Mouse (Mus musculus) G1E (cell line): ENCODE results near the gene Ssbp4. TPM values are rescaled to one million over a fixed set of nuclear protein-coding genes. Genes with fewer than 3 reads are reported as not detected.

Experiments
- ATAC-seq: 2 replicates; pipeline ENCODE4 v1.8.0; 2016; ENCODE audit warnings: mild to moderate bottlenecking; ENCODE audit not compliant: insufficient number of reproducible peaks, poor library complexity, low FRiP score, severe bottlenecking; ENCODE audit errors: extremely low read depth
- DNase-seq: peaks from one replicate; pipeline ENCODE4 v3.0.0; 2012; ENCODE audit warnings: low spot score
- H3K27me3 ChIP-seq: 2 replicates; pipeline ENCODE4 v1.6.1; 2012; ENCODE audit warnings: mild to moderate bottlenecking, low read length, inconsistent platforms; ENCODE audit not compliant: insufficient read depth
- H3K36me3 ChIP-seq: replicated peaks from 2 replicates; pipeline ENCODE3; 2012; ENCODE audit warnings: mild to moderate bottlenecking, inconsistent platforms
- H3K4me1 ChIP-seq: 2 replicates; pipeline ENCODE4 v1.6.1; 2012; ENCODE audit warnings: low read depth, low read length, inconsistent platforms, mixed read lengths; ENCODE audit not compliant: insufficient read depth
- H3K4me3 ChIP-seq: 2 replicates; pipeline ENCODE4 v1.5.1; 2012; ENCODE audit warnings: low read depth, mild to moderate bottlenecking, inconsistent platforms, low read length, moderate library complexity, mixed read lengths
- H3K9me3 ChIP-seq: replicated peaks from 2 replicates; pipeline ENCODE4 v1.6.1; 2012; ENCODE audit warnings: inconsistent platforms
- CTCF ChIP-seq: IDR thresholded peaks from 2 replicates; pipeline ENCODE4 v1.5.1; 2012; ENCODE audit warnings: low read depth, low read length, inconsistent platforms, mixed read lengths
- GATA1 ChIP-seq: IDR thresholded peaks from 2 replicates; pipeline ENCODE4 v1.6.1; 2012; ENCODE audit warnings: borderline replicate concordance, low read length, inconsistent platforms, mixed read lengths
- GATA2 ChIP-seq: IDR thresholded peaks from 2 replicates; pipeline ENCODE4 v1.6.1; 2012; ENCODE audit warnings: low read depth, low read length, inconsistent platforms, borderline replicate concordance
- POLR2AphosphoS5 ChIP-seq: IDR thresholded peaks from 2 replicates; pipeline ENCODE4 v1.6.1; 2012; ENCODE audit warnings: low read depth, low read length, inconsistent platforms; ENCODE audit not compliant: insufficient replicate concordance
- TAL1 ChIP-seq: conservative IDR thresholded peaks from 2 replicates; pipeline ENCODE4 v1.6.1; 2012; ENCODE audit warnings: low read depth, low read length, inconsistent platforms, mixed read lengths
- polyA plus RNA-seq: library from polyadenylated mRNA; stranded (reverse); fragments of >175 nt; gene quantifications from 2 replicates; pipeline ENCODE4 v1.2.3, GENCODE M21; 2012
- total RNA-seq, 2 experiments: library from RNA; stranded (forward) in 1 of 2; stranded (reverse) in 1 of 2; fragments of 200-1000 nt in 1 of 2; fragments of >200 nt in 1 of 2; fragmentation: Nextera tagmentation in 1 of 2; gene quantifications; 2 replicates each; pipeline ENCODE4 v1.2.3; 2014 to 2017

Ssbp4 gene
- total and polyA plus RNA-seq, 3 experiments = 21.7 to 606 (median 51.7) TPM

DNA sequence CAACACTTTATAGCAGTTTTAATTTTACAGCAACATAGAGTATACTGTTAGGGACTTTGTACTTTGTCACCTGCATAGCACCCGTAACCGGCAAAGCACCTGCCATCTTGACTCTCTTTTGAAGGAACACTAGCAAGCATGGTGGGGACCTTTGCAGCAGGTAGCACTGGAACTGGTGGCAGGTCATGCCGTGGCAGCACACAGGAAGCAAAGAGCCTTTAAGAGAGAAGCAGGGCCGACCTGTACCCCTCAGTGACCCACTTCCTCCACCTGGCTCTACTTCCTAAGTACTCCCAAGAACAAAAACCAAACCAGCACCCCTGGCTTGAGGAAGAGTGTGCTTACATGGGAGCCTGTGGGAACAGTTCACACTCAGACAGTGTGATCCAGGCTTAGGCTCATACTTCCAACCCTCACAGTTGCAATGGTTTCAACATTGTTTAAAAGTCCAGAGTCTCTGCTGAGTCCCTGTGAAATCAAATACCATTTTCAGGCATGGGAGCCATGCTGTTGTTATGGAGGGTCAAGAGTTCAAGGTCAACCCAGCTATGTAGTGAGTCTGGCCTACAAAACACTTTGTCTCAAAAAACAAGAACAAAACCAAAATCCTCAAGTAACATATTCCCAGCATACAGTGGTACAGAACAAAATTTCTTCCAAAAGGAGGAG lies 53.5 kb downstream of the Ssbp4 start:
- TF ChIP-seq TAL1 (no peak), GATA2 (no peak), POLR2AphosphoS5 (no peak), GATA1 (no peak), CTCF (no peak)
- no peak for DNase-seq
- Histone ChIP-seq H3K4me3 (no peak overlapping the region), H3K27me3 (no peaks in the 10 kb centered on the region), H3K9me3 (no peaks in the 10 kb centered on the region), H3K4me1 (peaks cover 51% of the 10 kb centered on the region), H3K36me3 (peaks cover 90% of the 10 kb centered on the region)
- ATAC-seq = no peak

DNA sequence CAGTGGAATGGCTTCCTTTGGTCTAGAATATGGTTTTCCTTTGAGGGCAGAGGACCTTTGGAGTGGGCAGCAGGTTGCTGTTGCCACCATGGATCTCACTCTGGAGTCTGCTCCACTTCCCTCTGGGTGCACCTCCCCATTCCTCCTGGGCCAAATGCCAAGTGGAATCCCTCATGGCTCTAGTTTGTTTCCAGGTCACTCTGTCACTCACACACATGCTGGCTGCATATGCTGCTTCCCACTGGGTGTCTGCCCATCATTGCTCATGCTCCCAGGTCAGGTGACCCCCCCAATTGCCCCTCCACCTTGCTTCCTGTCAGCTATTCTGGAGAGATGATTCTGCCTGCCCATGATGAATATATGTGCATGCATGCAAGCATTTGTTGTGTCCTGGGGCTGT lies 54.9 kb downstream of the Ssbp4 start:
- no peak for DNase-seq
- no peak for TF ChIP-seq TAL1
- TF ChIP-seq POLR2AphosphoS5 = no peak
- no peak for TF ChIP-seq CTCF
- no peak for TF ChIP-seq GATA1
- TF ChIP-seq GATA2 = no peak
- Histone ChIP-seq H3K4me1 (peaks cover 46% of the 10 kb centered on the region), H3K27me3 (no peaks in the 10 kb centered on the region), H3K4me3 (no peak overlapping the region), H3K9me3 (no peaks in the 10 kb centered on the region), H3K36me3 (peaks cover 84% of the 10 kb centered on the region)
- no peak for ATAC-seq

DNA sequence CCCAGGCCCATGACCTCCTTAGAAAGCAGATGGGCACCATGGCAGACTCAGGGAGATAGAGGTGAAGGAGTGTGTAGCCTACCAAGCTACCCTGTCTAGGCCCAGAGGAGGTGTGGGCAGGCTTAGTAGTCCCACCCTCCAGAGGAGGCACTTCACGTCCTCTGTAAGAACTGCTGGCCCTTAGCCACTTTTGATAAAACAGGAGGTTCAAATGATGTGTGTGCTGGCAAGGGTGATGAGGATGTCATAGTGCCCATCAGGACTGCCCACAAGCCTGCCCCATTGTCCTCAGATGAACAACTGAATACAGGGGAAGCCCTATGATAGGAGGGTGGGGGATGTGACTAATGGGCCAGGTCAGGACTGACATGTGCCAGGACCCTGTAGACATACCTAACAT lies 55.8 kb downstream of the Ssbp4 start:
- peaks cover 84% of the 10 kb centered on the region for H3K36me3 ChIP-seq

DNA sequence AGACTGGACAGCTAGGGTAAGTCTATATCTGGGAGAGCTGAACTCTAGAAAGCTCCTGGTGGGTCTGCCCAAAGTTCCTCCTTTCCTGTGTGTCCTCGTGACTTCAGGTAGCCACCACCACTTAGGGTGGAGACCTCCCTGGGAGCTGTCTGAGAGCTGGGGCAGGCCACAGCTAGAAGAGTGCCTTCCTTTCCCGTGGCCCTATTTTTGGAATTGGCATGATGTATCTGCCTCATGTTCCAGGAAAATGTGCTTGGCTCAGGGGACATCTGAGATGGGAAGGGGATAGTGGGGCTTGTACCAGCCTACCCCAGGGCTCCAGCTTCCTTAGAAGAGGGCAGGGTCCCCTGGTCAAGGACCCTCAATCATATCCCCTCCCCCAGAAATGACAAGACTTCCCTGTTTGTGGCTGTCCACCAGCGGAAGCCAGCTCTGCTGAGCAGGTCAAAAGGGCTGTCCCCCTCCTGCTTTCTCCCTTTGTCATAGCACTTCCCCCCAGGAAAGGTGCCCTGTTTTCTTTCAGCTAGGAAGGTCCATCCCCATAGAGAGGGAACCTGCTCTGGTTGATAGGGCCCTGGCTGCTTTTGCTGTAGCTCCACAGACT lies 57.0 kb downstream of the Ssbp4 start:
- Histone ChIP-seq H3K27me3 (no peaks in the 10 kb centered on the region), H3K4me1 (peaks cover 48% of the 10 kb centered on the region), H3K4me3 (no peak overlapping the region), H3K9me3 (no peaks in the 10 kb centered on the region), H3K36me3 (peaks cover 81% of the 10 kb centered on the region)
- TF ChIP-seq CTCF (no peak), GATA2 (no peak), GATA1 (no peak), TAL1 (no peak), POLR2AphosphoS5 (no peak)
- ATAC-seq (no peak), DNase-seq (no peak)

More for the DNA sequence above, 55.8 kb downstream of the Ssbp4 start:
- H3K9me3 ChIP-seq = no peaks in the 10 kb centered on the region
- H3K4me3 ChIP-seq = no peak overlapping the region
- TF ChIP-seq TAL1 (no peak), GATA2 (no peak), POLR2AphosphoS5 (no peak), GATA1 (no peak), CTCF (no peak)
- DNase-seq (no peak), ATAC-seq (no peak)
- H3K4me1 ChIP-seq = peaks cover 46% of the 10 kb centered on the region
- no peaks in the 10 kb centered on the region for H3K27me3 ChIP-seq

DNA sequence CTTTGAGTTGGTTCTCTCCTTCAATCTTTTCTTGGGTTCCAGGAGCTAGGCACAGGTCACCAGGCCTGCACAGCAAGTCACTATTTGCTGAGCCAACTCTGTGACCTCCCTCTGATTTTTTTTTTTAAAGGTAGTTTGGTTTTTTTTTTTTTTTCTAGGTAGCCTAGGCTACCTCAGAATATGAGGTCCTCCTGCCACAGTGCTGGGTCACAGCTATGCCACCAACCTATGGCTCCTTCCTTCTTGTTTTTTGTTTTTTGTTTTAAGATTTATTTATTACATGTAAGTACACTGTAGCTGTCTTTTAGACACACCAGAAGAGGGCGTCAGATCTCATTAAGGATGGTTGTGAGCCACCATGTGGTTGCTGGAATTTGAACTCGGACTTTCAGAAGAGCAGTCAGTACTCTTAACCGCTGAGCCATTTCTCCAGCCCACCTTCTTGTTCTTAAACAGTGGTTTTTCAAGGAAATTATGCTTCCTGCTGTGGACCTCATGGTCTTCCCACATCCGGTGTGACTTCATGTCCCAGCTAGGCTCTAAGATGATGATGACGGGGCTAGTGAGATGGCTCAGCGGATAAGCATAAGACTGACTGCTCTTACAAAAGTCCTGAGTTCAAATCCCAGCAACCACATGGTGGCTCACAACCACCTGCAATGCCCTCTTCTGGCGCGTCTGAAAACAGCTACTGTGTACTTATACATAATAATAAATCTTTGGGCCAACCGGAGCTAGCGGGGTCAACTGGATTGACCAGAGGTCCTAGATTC lies 59.1 kb downstream of the Ssbp4 start:
- no peak for ATAC-seq
- no peak overlapping the region for H3K4me3 ChIP-seq
- TF ChIP-seq GATA2 = no peak
- TF ChIP-seq TAL1 = no peak
- TF ChIP-seq CTCF = no peak
- no peak for TF ChIP-seq GATA1
- TF ChIP-seq POLR2AphosphoS5 = no peak
- H3K27me3 ChIP-seq = no peaks in the 10 kb centered on the region
- peaks cover 82% of the 10 kb centered on the region for H3K36me3 ChIP-seq
- peaks cover 58% of the 10 kb centered on the region for H3K4me1 ChIP-seq
- no peaks in the 10 kb centered on the region for H3K9me3 ChIP-seq
- DNase-seq = no peak

DNA sequence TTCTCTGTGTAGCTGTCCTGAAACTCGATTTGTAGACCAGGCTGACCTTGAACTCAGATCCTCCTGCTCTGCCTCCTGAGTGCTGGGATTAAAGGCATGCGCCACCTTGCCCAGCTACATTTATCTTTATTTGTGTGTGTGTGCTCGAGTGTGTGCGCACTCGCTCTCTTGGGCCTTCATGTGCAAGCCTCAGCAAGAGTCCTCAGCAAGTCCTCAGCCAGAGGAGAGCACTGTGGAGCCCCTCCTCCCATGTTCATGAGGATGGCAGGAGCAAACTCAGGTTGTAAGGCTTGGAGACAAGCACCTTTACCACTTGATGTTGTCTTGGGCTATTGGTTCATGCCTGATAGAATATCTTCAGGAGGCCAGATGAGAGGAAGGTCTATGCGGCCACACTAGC lies 60.9 kb downstream of the Ssbp4 start:
- Histone ChIP-seq H3K36me3 (peaks cover 84% of the 10 kb centered on the region), H3K4me3 (no peak overlapping the region), H3K27me3 (no peaks in the 10 kb centered on the region), H3K9me3 (no peaks in the 10 kb centered on the region), H3K4me1 (peaks cover 63% of the 10 kb centered on the region)
- TF ChIP-seq POLR2AphosphoS5 (no peak), GATA2 (no peak), GATA1 (no peak), CTCF (no peak), TAL1 (no peak)
- no peak for ATAC-seq
- DNase-seq = no peak

Other genes starting within 250 kb of the Ssbp4 start
Only the 20 nearest of the 25 such genes appear.
- gene Klhl26, start 131.9 kb downstream of the Ssbp4 start, total RNA-seq (2014; fragmentation: Nextera tagmentation) = 23.6 and 23.8 TPM in 2 replicates
- 11.6 and 13.9 TPM in 2 replicates for gene Klhl26, start 131.9 kb downstream of the Ssbp4 start, total RNA-seq (2017)
- gene Klhl26, start 131.9 kb downstream of the Ssbp4 start, polyA plus RNA-seq = 10.8 and 12.8 TPM in 2 replicates
- gene Tmem59l, start 121.5 kb downstream of the Ssbp4 start, total RNA-seq (2014; fragmentation: Nextera tagmentation) = not detected in 2 replicates
- gene Tmem59l, start 121.5 kb downstream of the Ssbp4 start, total RNA-seq (2017) = 0.12 TPM in 1 of 2 replicates, not detected in the other
- gene Tmem59l, start 121.5 kb downstream of the Ssbp4 start, polyA plus RNA-seq = 0.03 TPM in 1 of 2 replicates, not detected in the other
- not detected in 2 replicates for gene Crlf1, start 115.7 kb downstream of the Ssbp4 start, total RNA-seq (2014; fragmentation: Nextera tagmentation)
- gene Crlf1, start 115.7 kb downstream of the Ssbp4 start, total RNA-seq (2017) = not detected in 2 replicates
- gene Crlf1, start 115.7 kb downstream of the Ssbp4 start, polyA plus RNA-seq = not detected in 2 replicates
- 43.6 and 44.2 TPM in 2 replicates for gene Rex1bd, start 102.1 kb downstream of the Ssbp4 start, total RNA-seq (2014; fragmentation: Nextera tagmentation)
- gene Rex1bd, start 102.1 kb downstream of the Ssbp4 start, total RNA-seq (2017) = 86.9 and 94.9 TPM in 2 replicates
- gene Rex1bd, start 102.1 kb downstream of the Ssbp4 start, polyA plus RNA-seq = 187 and 223 TPM in 2 replicates
- gene Uba52, start 98.1 kb downstream of the Ssbp4 start, total RNA-seq (2014; fragmentation: Nextera tagmentation) = 4,646 and 5,141 TPM in 2 replicates
- 3,490 and 3,572 TPM in 2 replicates for gene Uba52, start 98.1 kb downstream of the Ssbp4 start, total RNA-seq (2017)
- 592 and 1,322 TPM in 2 replicates for gene Uba52, start 98.1 kb downstream of the Ssbp4 start, polyA plus RNA-seq
- gene Fkbp8, start 81.1 kb downstream of the Ssbp4 start, total RNA-seq (2014; fragmentation: Nextera tagmentation) = 228 and 232 TPM in 2 replicates
- gene Fkbp8, start 81.1 kb downstream of the Ssbp4 start, total RNA-seq (2017) = 206 and 221 TPM in 2 replicates
- gene Fkbp8, start 81.1 kb downstream of the Ssbp4 start, polyA plus RNA-seq = 939 and 1,510 TPM in 2 replicates
- gene Kxd1, start 80.9 kb downstream of the Ssbp4 start, total RNA-seq (2014; fragmentation: Nextera tagmentation) = 180 and 189 TPM in 2 replicates
- gene Kxd1, start 80.9 kb downstream of the Ssbp4 start, total RNA-seq (2017) = 47.5 and 50.9 TPM in 2 replicates
- 40.0 and 49.9 TPM in 2 replicates for gene Kxd1, start 80.9 kb downstream of the Ssbp4 start, polyA plus RNA-seq
- gene Ell, start 69.4 kb downstream of the Ssbp4 start, total RNA-seq (2014; fragmentation: Nextera tagmentation) = 20.8 and 22.7 TPM in 2 replicates
- gene Ell, start 69.4 kb downstream of the Ssbp4 start, total RNA-seq (2017) = 7.6 and 9.1 TPM in 2 replicates
- gene Ell, start 69.4 kb downstream of the Ssbp4 start, polyA plus RNA-seq = 56.4 and 59.0 TPM in 2 replicates
- 22.9 and 24.4 TPM in 2 replicates for gene Isyna1, start 14.5 kb downstream of the Ssbp4 start, total RNA-seq (2014; fragmentation: Nextera tagmentation)
- gene Isyna1, start 14.5 kb downstream of the Ssbp4 start, total RNA-seq (2017) = 35.8 and 36.8 TPM in 2 replicates
- gene Isyna1, start 14.5 kb downstream of the Ssbp4 start, polyA plus RNA-seq = 141 and 157 TPM in 2 replicates
- gene Lrrc25, start 7.3 kb upstream of the Ssbp4 start, total RNA-seq (2014; fragmentation: Nextera tagmentation) = 1.3 and 2.6 TPM in 2 replicates
- gene Lrrc25, start 7.3 kb upstream of the Ssbp4 start, total RNA-seq (2017) = 1.2 and 1.6 TPM in 2 replicates
- gene Lrrc25, start 7.3 kb upstream of the Ssbp4 start, polyA plus RNA-seq = 1.6 and 1.7 TPM in 2 replicates
- gene Gdf15, start 23.6 kb upstream of the Ssbp4 start, total RNA-seq (2014; fragmentation: Nextera tagmentation) = not detected in 2 replicates
- not detected in 2 replicates for gene Gdf15, start 23.6 kb upstream of the Ssbp4 start, total RNA-seq (2017)
- 0.03 and 0.06 TPM in 2 replicates for gene Gdf15, start 23.6 kb upstream of the Ssbp4 start, polyA plus RNA-seq
- 16.6 and 23.1 TPM in 2 replicates for gene Pgpep1, start 51.5 kb upstream of the Ssbp4 start, total RNA-seq (2014; fragmentation: Nextera tagmentation)
- 9.4 and 9.5 TPM in 2 replicates for gene Pgpep1, start 51.5 kb upstream of the Ssbp4 start, total RNA-seq (2017)
- 3.1 and 3.3 TPM in 2 replicates for gene Pgpep1, start 51.5 kb upstream of the Ssbp4 start, polyA plus RNA-seq
- 94.1 and 95.7 TPM in 2 replicates for gene Lsm4, start 64.4 kb upstream of the Ssbp4 start, total RNA-seq (2014; fragmentation: Nextera tagmentation)
- 151 and 174 TPM in 2 replicates for gene Lsm4, start 64.4 kb upstream of the Ssbp4 start, total RNA-seq (2017)
- gene Lsm4, start 64.4 kb upstream of the Ssbp4 start, polyA plus RNA-seq = 889 and 1,166 TPM in 2 replicates
- gene Jund, start 90.1 kb upstream of the Ssbp4 start, total RNA-seq (2014; fragmentation: Nextera tagmentation) = 60.3 and 72.4 TPM in 2 replicates
- 40.2 and 75.5 TPM in 2 replicates for gene Jund, start 90.1 kb upstream of the Ssbp4 start, total RNA-seq (2017)
- gene Jund, start 90.1 kb upstream of the Ssbp4 start, polyA plus RNA-seq = 183 and 252 TPM in 2 replicates
- gene Iqcn, start 94.6 kb upstream of the Ssbp4 start, total RNA-seq (2014; fragmentation: Nextera tagmentation) = not detected in 2 replicates
- gene Iqcn, start 94.6 kb upstream of the Ssbp4 start, total RNA-seq (2017) = 0.05 and 0.06 TPM in 2 replicates
- 0.02 TPM in 1 of 2 replicates, not detected in the other for gene Iqcn, start 94.6 kb upstream of the Ssbp4 start, polyA plus RNA-seq
- gene Gm3336, start 109.7 kb upstream of the Ssbp4 start, total RNA-seq (2014; fragmentation: Nextera tagmentation) = 1.6 and 3.7 TPM in 2 replicates
- 0.93 and 2.8 TPM in 2 replicates for gene Gm3336, start 109.7 kb upstream of the Ssbp4 start, total RNA-seq (2017)
- 0.66 and 0.68 TPM in 2 replicates for gene Gm3336, start 109.7 kb upstream of the Ssbp4 start, polyA plus RNA-seq
- 0.83 TPM in 1 of 2 replicates, not detected in the other for gene Pde4c, start 114.8 kb upstream of the Ssbp4 start, total RNA-seq (2014; fragmentation: Nextera tagmentation)
- gene Pde4c, start 114.8 kb upstream of the Ssbp4 start, total RNA-seq (2017) = 0.22 TPM in 1 of 2 replicates, not detected in the other
- gene Pde4c, start 114.8 kb upstream of the Ssbp4 start, polyA plus RNA-seq = 0.41 and 0.95 TPM in 2 replicates
- gene Rab3a, start 145.8 kb upstream of the Ssbp4 start, total RNA-seq (2014; fragmentation: Nextera tagmentation) = 11.2 and 11.4 TPM in 2 replicates
- 4.6 and 7.0 TPM in 2 replicates for gene Rab3a, start 145.8 kb upstream of the Ssbp4 start, total RNA-seq (2017)
- 10.8 and 15.4 TPM in 2 replicates for gene Rab3a, start 145.8 kb upstream of the Ssbp4 start, polyA plus RNA-seq
- 63.1 and 67.1 TPM in 2 replicates for gene Mpv17l2, start 152.1 kb upstream of the Ssbp4 start, total RNA-seq (2014; fragmentation: Nextera tagmentation)
- gene Mpv17l2, start 152.1 kb upstream of the Ssbp4 start, total RNA-seq (2017) = 13.5 and 13.9 TPM in 2 replicates
- gene Mpv17l2, start 152.1 kb upstream of the Ssbp4 start, polyA plus RNA-seq = 89.1 and 101 TPM in 2 replicates
- 7.1 and 16.3 TPM in 2 replicates for gene Pik3r2, start 167.8 kb upstream of the Ssbp4 start, total RNA-seq (2014; fragmentation: Nextera tagmentation)
- 11.8 and 13.3 TPM in 2 replicates for gene Pik3r2, start 167.8 kb upstream of the Ssbp4 start, total RNA-seq (2017)
- gene Pik3r2, start 167.8 kb upstream of the Ssbp4 start, polyA plus RNA-seq = 55.0 and 68.8 TPM in 2 replicates